Mouse (Mus musculus) liver, adult (tissue): ENCODE results near the gene Gna11.

ENCODE experiments used
- GATA4 ChIP-seq: IDR thresholded peaks from 2 replicates; pipeline ENCODE4 v1.6.1; 2014; ENCODE audit warnings: mild to moderate bottlenecking, low read length; ENCODE audit not compliant: insufficient replicate concordance

Gna11 gene

DNA sequence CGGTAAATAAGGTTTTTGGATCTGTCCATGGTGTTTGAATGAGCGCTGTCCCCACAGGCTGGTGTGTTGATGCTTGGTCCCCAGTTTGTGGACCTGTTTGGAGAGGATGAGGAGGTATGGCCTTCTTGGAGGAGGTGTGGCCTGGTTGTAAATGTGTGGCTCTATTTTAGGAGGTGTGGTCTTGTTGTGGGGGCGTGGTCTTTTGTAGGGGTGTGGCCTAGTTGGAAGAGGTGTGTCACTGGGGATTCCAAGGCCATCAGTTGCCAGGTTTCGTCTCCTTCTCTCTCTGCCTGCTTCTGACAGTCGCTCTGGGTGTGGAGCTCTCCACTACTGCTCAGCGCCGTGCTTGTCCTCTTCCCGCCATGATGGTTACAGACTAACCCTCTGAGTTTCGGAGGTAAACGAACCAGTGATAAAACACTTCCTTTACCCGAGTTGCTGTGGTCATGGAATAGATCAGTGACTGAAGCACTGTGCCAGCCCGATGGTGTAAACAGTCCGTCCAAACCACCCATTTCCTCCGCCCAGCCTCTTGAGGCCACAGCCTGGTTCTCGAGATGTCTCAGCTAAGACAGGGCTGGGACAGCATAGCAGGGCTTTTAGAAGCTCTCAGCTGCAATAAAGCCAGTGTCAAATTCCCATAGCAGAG lies 39.9 kb downstream of the Gna11 start:
- TF ChIP-seq GATA4 = no peak

GRCm38 (mm10) chr10:81502658-81503057 lies 42.3 kb downstream of the Gna11 start:
- no peak for TF ChIP-seq GATA4

DNA sequence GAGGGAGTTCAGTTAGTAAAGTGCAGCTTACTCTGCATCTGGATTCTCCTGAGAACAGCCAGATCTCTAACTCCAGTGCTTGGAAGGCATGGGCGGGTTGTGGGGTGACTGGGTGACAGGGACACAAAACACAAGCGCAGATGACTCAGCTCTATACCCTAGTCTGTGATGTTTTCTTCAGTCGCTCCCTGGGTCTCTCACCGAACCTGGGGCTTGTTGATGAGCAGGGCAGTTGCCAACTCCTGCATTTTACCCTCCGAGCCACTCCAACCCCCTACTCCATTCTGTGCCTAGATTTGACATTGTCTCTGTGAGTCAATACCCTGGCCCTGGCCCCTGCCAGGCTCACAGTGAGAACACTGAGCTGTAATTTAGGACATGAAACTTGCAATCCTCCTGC lies 43.1 kb downstream of the Gna11 start:
- no peak for TF ChIP-seq GATA4

DNA sequence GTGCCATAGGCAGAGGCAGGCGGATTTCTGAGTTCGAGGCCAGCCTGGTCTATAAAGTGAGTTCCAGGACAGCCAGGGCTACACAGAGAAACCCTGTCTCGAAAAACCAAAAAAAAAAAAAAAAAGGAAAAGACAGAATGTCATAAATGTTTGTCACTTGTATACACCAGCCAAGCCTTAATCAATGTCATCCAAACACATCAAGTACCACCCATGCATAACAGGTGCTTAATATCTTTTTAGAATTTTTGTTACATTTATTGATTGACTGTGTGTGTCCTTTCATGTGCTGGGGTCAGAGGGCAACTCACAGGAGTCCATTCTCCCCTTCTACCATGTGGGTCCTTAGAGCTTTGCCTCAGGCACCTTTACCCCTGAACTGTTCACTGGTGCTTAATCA lies 45.0 kb downstream of the Gna11 start, which contains the start of gene S1pr4:
Gene S1pr4 (minus strand): TSS at position 101 of the 400 bp plus-strand sequence.
- TF ChIP-seq GATA4 = no peak

GRCm38 (mm10) chr10:81499250-81499901 lies 45.6 kb downstream of the Gna11 start:
- TF ChIP-seq GATA4 = no peak

- no peak for TF ChIP-seq GATA4
Measured at GRCm38 (mm10) chr10:81498316-81499249, 46.4 kb downstream of the Gna11 start.

DNA sequence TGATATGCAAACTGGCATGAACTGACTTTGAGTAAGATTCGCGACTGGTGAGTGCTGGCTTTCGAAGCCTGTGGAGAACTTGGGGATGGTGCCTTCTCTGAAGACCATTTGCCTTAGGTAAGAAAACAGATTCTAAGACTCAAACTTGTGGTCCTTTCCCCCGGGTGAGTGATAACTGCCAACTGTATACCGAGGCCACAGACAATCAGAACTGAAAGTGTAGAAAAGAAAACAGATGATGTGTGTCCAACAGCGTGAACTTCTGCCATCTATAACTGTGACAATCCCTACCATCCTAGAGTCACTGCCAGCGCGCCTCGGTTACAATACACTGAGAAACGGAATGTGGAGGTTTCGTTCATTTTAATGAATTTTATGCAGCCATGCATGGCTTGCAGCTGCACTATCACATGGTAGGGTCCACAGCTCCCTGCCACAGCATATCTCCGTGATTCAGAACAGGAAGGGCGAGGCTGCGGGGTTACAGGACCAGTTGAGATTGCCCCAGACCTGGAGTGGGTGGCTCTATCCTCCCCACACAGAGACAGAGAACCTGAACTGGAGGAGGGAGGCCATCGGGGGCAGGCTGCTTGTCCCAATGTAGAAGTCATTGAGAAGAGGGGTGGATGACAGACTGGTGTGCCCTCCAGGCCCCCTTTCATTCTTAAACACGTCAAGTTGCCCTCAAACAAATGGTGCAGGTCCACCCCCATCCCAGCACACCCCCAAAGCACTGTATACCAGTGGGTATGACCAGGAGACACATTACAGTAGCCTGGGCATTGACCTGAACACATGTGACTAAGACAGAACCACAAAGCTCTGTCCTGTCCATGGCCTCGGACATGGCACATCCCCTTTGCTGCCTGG lies 47.4 kb downstream of the Gna11 start:
- no peak for TF ChIP-seq GATA4

DNA sequence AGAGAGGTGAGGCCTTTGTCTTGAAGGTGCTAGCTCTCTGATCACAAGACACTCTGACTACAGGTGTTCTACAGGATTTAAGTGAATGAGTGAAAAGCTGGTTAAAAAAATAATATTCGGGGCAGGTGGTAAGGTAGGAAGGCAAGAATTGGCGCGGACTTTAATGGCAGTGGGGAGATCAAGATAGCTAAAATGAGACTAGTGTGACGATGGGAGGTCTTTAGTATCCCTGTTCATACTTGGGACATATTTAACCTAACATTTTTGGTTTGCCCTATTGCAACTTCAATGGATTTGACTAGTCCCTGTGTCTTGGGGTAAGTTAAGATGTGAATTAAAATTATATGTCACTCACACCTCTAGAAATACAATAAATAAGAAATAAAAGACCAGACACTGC lies 48.0 kb downstream of the Gna11 start:
- no peak for TF ChIP-seq GATA4

- TF ChIP-seq GATA4 = peak; percentile 17; the same call in 1 of the 2 replicates
Measured at GRCm38 (mm10) chr10:81496264-81496901, 48.6 kb downstream of the Gna11 start, which contains the start of gene Ncln. Gene Ncln, minus strand, starts transcription at chr10:81496392.

GRCm38 (mm10) chr10:81495616-81496263 lies 49.2 kb downstream of the Gna11 start:
- TF ChIP-seq GATA4 = no peak

DNA sequence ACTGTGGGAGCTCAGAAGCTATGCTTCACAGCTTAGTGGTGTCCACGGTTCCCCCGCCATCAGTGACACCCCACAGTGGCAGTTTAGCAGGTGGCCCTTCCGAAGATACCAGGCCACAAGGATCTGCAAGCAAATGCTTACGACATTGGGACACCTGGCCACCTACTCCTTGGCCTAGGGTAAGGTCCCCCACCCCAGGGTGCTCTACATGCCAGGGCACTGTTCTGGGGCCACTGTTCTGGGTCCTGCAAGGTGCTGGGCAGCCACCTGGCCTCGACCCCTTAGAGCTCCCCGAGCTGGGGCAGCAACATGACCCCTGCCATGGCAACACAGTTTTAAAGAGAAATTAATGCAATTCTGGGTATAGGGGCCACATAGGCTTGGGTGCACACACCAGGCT lies 49.8 kb downstream of the Gna11 start:
- TF ChIP-seq GATA4 = no peak

DNA sequence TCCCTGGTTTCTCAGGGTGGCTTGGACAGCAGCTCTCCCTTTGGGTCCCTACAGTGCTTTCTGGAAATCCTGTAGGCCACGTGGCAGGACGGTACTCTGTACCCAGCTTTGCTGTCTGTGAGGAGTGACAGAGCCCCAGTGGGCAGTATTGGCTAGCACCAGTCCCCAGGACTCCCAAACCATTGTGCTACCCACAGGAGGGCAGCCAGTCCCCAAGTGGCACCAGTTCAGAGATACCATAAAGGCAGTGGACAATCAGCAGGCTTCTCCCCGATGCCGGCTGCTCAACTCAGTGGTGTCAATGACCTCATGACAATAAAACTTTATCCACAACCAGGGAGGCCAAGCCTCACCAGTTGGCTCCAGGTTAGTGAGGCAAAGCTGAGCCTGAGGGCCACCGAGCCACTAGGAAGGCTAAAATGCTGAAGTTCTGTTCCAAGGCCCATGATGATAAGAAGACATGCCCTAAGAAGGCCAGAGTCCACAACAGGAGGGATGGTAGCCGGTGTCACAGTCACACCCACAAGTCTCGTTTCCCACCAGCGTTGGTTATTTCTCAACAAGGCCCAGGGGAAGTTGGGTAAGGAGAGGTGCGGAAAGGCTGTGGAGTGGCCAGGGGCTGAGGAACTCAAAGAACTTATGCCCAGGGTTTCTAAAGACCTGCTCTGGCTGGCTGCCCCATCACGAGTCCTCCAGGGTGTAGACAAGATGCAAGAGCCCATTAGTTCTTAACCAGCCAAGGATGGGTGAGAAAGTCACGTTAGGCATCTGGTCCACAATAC lies 50.5 kb downstream of the Gna11 start:
- no peak for TF ChIP-seq GATA4
